Mouse (Mus musculus): ENCODE results near the gene Gm5767. TPM values are rescaled to one million over a fixed set of nuclear protein-coding genes. Genes with fewer than 3 reads are reported as not detected.

Gm5767 gene
- total and polyA plus RNA-seq, 3 experiments, result not detected

DNA sequence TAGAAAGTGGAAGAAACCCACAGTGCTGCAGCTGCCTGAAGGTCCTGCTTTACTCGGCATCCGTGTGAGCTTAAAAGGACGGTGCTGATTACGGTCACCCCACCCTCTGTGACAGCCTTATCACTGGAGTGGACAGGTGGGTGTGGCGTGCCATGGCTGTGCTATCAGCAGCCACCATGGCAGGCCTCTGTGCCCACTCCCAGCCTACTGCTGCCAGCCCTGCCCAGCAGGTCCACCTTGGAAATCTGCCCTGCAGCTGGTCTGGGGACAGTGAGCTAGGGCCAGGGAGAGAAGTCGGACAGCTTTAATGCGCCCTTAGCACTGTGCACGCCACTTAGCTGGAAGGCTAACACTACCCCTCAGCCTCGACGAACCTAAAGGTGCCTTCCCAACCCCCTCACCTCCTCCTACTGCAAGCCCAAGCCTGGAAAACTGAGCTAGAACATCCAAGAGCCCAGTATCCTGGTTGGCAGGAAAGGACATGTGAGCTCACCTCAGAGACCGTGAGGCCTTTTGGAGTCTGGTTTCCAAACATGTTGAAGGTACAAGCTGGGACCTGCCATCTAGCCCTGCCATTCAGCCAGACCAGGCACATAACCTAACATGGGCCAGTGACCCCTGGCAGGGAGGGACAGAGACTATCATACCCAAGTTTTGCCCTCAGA, 6.4 kb downstream of the Gm5767 start (continued):
- TF ChIP-seq POLR2AphosphoS5 (IDR thresholded peaks at IDR 0.05; ENCODE audit: borderline replicate concordance, low read depth, low read length), result no peak
- TF ChIP-seq ZC3H11A (IDR thresholded peaks at IDR 0.05; ENCODE audit: low read depth, low read length), result no peak
- TF ChIP-seq MYB (IDR thresholded peaks at IDR 0.05; ENCODE audit: low read depth, low read length), result no peak
- TF ChIP-seq TCF12 (IDR thresholded peaks at IDR 0.05; ENCODE audit: low read depth, low read length), result peak; percentile 91
- TF ChIP-seq CHD1 (IDR thresholded peaks at IDR 0.05; ENCODE audit: low read depth, low read length), result no peak
- TF ChIP-seq RCOR1 (IDR thresholded peaks at IDR 0.05; ENCODE audit: low read depth, low read length), result 0 out of 2 replicates have a peak, but pooled peaks have one; percentile 38
- no peak for TF ChIP-seq NELFE (IDR thresholded peaks at IDR 0.05; ENCODE audit: low read depth, low read length)
- peak; percentile 33; the same call in 1 of the 2 replicates for TF ChIP-seq MAZ (IDR thresholded peaks at IDR 0.05; ENCODE audit: low read depth, low read length)
- no peak for TF ChIP-seq ZNF384 (IDR thresholded peaks at IDR 0.05; ENCODE audit: low read depth, low read length)
- TF ChIP-seq JUND (IDR thresholded peaks at IDR 0.05; ENCODE audit: low read depth, low read length), result no peak
- TF ChIP-seq CHD2 (IDR thresholded peaks at IDR 0.05; ENCODE audit: low read length), result no peak
- TF ChIP-seq MAFK (IDR thresholded peaks at IDR 0.05; ENCODE audit: borderline replicate concordance, low read depth, low read length), result no peak
- TF ChIP-seq HCFC1 (IDR thresholded peaks at IDR 0.05; ENCODE audit: low read depth, low read length), result no peak
- peak; percentile 58 for TF ChIP-seq SIN3A (IDR thresholded peaks at IDR 0.05; ENCODE audit: low read length)
- TF ChIP-seq EP300 (IDR thresholded peaks at IDR 0.05; ENCODE audit: low read depth in 1 of 2, low read length in 2 of 2), result peak; percentile 75 to 89
- no peak for TF ChIP-seq MYC (IDR thresholded peaks at IDR 0.05; ENCODE audit: low read depth, low read length)
- no peak for TF ChIP-seq MAX (IDR thresholded peaks at IDR 0.05; ENCODE audit: low read length)
- TF ChIP-seq BHLHE40 (IDR thresholded peaks at IDR 0.05; ENCODE audit: borderline replicate concordance, low read depth, low read length), result 0 out of 2 replicates have a peak, but pooled peaks have one; percentile 8
- TF ChIP-seq GABPA (IDR thresholded peaks at IDR 0.05; ENCODE audit: low read depth, low read length), result no peak
- peak; percentile 30; the same call in 1 of the 2 replicates for TF ChIP-seq MXI1 (IDR thresholded peaks at IDR 0.05; ENCODE audit: low read depth, low read length)
- TF ChIP-seq USF1 (IDR thresholded peaks at IDR 0.05; ENCODE audit: low read depth, low read length), result no peak
- no peak for TF ChIP-seq KAT2A (conservative IDR thresholded peaks at IDR 0.05; ENCODE audit: low read depth, low read length)

DNA sequence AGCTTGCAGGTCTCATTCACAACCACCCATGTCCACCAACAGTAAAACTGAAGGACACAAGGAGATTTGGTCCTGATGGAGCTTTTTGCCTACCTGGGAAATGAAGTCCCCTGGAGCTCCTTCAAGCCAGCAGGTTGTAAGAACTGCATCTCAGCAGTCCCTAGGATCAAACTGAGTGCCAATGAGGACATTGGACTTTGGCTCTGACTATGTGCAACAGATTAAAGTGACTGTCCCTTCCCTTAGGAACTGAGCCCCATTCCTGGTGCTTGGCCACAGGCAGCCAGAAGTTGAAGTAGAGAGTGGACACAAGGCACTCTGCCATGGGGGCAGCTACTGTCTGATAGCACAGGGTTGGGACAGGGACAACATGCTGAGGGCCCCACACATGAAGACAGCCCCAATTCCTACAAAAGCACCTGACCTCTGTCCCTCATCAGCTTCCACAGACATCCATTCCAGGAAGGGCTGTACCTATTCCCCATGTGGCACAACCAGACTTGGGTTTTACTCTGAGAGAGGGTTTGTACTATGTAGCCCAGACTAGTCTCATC, 7.1 kb downstream of the Gm5767 start:
- H3K79me2 ChIP-seq (ENCODE audit: control insufficient read depth, insufficient read depth, low read length, poor library complexity), result no peaks in the 10 kb centered on the region
- DNase-seq (ENCODE audit: low read depth, low spot score), result no peak
- peak overlapping the region; percentile 8; the same call in 1 of the 2 replicates for H3K9ac ChIP-seq (ENCODE audit: control insufficient read depth, low read depth, low read length, poor library complexity, severe bottlenecking)
- H3K9me3 ChIP-seq (replicated peaks; ENCODE audit: insufficient read depth, low read length), result no peaks in the 10 kb centered on the region
- peaks cover 7 to 11% of the 10 kb centered on the region in 2 experiments; a peak in 3 of 4 replicates for H3K36me3 ChIP-seq (ENCODE audit: control insufficient read depth in 1 of 2, insufficient read depth in 2 of 2, low read length in 2 of 2)
- no peak overlapping the region for H3K4me3 ChIP-seq (ENCODE audit: control insufficient read depth in 1 of 2, insufficient read depth in 1 of 2, low read depth in 2 of 2, low read length in 2 of 2)
- no peak for TF ChIP-seq CHD2 (IDR thresholded peaks at IDR 0.05; ENCODE audit: low read length)
- TF ChIP-seq E2F4 (IDR thresholded peaks at IDR 0.05; ENCODE audit: borderline replicate concordance, low read depth, low read length), result no peak
- TF ChIP-seq BHLHE40 (IDR thresholded peaks at IDR 0.05; ENCODE audit: borderline replicate concordance, low read depth, low read length), result no peak
- no peak for TF ChIP-seq ZC3H11A (IDR thresholded peaks at IDR 0.05; ENCODE audit: low read depth, low read length)
- TF ChIP-seq CTCF (IDR thresholded peaks at IDR 0.05 in 2 of 3, conservative IDR thresholded peaks at IDR 0.05 in 1 of 3; ENCODE audit: control insufficient read depth in 1 of 3, insufficient read depth in 1 of 3, low read depth in 2 of 3, low read length in 3 of 3, poor library complexity in 1 of 3, severe bottlenecking in 1 of 3), result no peak
- TF ChIP-seq ELF1 (IDR thresholded peaks at IDR 0.05; ENCODE audit: low read depth, low read length), result no peak
- TF ChIP-seq POLR2AphosphoS2 (IDR thresholded peaks at IDR 0.05; ENCODE audit: low read length), result no peak; the same call in 1 of the 2 replicates
- TF ChIP-seq ETS1 (IDR thresholded peaks at IDR 0.05; ENCODE audit: low read depth, low read length), result no peak
- no peak for TF ChIP-seq GATA1 (IDR thresholded peaks at IDR 0.05; ENCODE audit: low read depth, low read length)
- TF ChIP-seq TCF12 (IDR thresholded peaks at IDR 0.05; ENCODE audit: low read depth, low read length), result no peak
- H3K27me3 ChIP-seq (ENCODE audit: control insufficient read depth in 1 of 2, insufficient read depth in 2 of 2, low read length in 2 of 2), result no peaks in the 10 kb centered on the region
- peaks cover 0 to 16% of the 10 kb centered on the region in 2 experiments; a peak in 2 of 4 replicates for H3K4me1 ChIP-seq (ENCODE audit: control insufficient read depth in 1 of 2, insufficient read depth in 2 of 2, low read length in 2 of 2)
- H3K27ac ChIP-seq (ENCODE audit: control insufficient read depth, low read depth, low read length), result peak overlapping the region; percentile 51
